Mouse (Mus musculus): ENCODE measurements at regions not wholly inside any gene's neighbourhood (a gene's known extent, or its start where the extent isn't known, plus 50 kb on each side); places are given as distances from the start of the nearest gene placed in this dataset.

- DNase-seq: no peak
These were observed 174.9 kb downstream of the Parm1 start for GRCm38 (mm10) chr5:91692292-91692691.

GRCm38 (mm10) chr5:91678727-91679126, 161.3 kb downstream of the Parm1 start:
- no peak for DNase-seq

Data from right cerebral cortex, adult 18-20 months (tissue).